Mouse (Mus musculus) neural tube, embryonic 10.5 days (tissue): ENCODE results near the gene Calml4.
"Not testable (repeated sequence)": the region's sequence is repeated elsewhere in the genome, so short reads cannot be mapped to it uniquely, and the experiment has no call there.

Source experiments
- DNase-seq: peaks from one replicate; pipeline ENCODE4 v3.0.0-alpha.2; 2017; ENCODE audit warnings: low spot score; ENCODE audit errors: extremely low spot score

The Calml4 gene

DNA sequence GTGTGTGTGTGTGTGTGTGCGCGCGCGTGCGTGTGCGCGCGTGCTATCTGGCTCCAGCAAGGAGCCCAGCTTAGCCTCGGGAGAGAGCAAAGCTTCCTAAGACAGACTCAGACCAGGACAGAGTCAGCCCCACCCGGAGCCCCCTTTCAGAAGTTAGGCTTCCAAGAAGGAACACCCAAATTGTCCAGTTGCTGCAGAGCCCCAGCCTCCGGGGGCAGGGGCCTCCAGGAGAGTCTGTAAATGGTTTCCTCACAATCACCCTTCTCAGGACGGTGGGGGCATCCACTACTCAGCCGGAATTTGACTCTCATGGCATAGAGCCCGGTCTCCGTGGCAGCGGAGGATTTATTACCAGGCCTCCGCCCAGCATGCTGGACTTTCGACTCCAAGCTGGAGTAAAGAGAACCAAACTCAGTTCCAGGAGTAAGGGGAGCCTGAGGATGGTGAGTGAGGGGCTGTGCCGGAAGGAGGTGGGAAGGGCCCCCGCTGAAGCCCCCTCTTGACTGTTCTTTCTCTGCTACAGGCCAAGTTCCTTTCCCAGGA is at the start of gene Calml4:
TSS of gene Calml4 (plus strand) at position 362 of the 543 bp plus-strand sequence.
- DNase-seq: peak; percentile 50

DNA sequence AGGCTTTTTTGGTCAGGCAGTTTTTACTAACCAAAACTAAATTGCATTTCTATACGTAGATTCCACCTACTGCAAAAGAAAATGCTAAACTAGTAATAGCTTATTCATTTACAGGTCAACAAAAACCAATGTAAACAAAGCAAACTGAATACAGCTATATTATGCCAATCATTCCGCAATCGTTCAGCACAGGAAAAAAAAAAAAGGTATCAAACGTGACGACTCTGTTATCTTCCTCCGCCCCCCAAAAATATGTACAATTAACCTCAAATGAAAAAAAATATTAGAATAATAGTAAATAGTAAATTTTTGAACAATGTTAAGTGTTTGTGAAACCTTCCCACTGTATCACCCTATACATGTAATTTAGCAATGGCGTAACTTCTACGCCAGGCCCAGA is 47.8 kb upstream of the Calml4 start:
- DNase-seq: no peak

GRCm38 (mm10) chr9:62810543-62811515 is 47.1 kb upstream of the Calml4 start:
- no peak for DNase-seq

DNA sequence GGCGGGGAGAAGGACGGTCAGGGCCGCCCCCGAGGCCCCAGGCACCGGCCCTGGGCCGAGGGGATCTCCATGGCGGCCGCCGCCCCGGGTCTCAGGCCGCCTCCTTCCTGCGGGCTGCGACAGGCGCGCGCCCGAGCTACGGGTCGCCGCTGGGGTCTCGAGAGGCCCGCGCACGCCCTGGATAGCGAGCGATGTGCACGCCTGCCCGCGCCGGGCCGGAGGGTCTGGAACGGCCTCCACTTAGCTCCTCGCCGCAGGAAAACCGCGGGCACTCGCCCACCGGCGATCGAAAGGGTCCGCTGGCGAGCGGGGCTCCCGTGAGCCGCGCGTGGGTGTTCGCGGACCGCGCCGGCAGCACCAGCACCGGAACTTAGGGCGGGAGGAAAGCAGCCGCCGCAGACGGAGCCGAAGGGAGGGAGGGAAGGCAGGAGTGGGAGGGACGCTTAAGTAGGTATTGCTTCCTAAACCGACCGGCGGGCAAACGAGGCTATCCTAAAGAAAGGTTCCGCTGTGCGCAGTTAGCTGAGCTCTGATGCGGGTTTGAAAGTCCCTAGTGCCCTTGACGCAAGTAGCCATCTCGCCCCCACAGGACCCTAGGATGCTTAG is 46.3 kb upstream of the Calml4 start, which contains the start of gene Fem1b:
TSS of gene Fem1b (minus strand) at position 419 of the 606 bp plus-strand sequence.
- peak; percentile 93 for DNase-seq

GRCm38 (mm10) chr9:62812216-62813049 is 45.4 kb upstream of the Calml4 start:
- DNase-seq: no peak

DNA sequence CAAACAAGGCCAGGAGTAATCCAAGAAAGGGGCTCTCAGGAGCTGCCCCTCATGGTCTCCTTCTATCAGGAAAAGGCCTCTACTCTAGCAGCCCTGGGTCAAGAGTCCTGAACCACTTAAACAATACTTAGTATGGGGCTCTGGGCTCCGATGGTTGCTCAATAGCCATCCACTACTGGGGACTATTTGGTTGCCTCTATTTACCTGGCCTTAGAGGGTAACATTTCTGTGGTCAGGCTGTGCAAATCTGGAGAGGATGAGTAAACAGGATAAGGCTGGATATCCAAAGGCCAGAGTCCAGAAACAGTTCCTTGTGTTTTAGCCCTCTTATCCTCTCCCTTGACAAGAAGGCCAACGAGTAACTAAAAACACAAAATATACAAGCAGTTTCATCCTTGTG is 43.1 kb upstream of the Calml4 start:
- no peak for DNase-seq

GRCm38 (mm10) chr9:62816323-62817098 is 41.4 kb upstream of the Calml4 start:
- DNase-seq: no peak

- no peak for DNase-seq
Observed at GRCm38 (mm10) chr9:62817099-62817571, 40.7 kb upstream of the Calml4 start.

DNA sequence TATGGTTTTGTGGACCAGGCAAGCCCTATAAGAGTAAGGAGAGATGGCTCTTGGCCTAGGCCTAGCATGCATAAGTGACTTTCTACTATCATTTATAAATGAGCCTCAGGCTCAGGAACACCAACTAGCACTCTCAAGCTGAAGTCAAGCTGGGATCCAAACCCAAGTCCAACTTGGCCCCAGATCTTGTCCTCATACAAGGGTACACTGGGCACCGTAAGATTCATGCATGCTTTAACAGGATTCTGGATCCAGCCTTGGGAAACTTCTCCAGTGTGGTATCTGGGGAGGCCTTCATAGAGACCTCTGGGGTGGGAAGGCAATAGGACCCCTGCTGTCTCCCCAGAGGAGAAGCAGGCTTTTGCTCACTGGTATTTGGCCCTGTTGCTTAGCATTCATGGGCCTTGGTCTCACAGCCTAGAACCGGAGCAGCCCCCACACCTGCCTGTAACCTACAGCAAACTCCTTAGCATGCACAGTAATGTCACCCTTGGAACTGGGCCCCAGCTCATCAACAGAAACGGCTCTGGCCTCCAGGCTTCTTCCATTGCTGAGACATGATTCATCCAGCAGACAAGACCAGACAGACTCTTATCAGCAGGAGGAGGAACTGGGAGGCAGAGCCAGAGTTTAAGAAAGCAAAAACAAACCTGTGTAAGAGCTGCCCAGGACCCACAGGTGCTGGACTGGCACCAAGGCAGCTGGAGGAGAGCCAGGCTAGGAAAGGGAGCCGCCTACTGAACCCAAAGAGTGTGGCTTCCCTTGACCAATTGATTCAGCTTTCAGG is 39.9 kb upstream of the Calml4 start:
- DNase-seq: no peak

DNA sequence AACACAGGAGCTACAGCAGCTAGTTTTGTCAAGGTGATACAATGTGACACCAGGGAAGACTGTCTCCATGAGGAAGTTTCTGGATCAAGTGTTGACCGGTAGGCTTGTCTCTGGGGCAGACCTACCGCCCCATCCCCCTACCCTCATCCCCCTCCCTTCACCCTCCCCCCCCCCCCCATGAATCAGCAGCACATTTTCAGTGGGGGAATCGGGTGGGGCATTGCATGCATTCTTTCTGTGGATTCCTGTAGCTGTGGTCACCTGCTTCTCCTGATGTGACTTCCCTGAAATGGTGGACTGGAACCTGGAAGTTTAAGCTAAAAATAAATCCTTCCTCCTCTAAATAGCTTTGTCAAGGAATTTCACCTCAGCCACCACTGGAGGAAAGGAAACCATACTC is 38.4 kb upstream of the Calml4 start:
- no peak for DNase-seq

GRCm38 (mm10) chr9:62819910-62820309 is 38.0 kb upstream of the Calml4 start:
- not testable (repeated sequence) for DNase-seq

DNA sequence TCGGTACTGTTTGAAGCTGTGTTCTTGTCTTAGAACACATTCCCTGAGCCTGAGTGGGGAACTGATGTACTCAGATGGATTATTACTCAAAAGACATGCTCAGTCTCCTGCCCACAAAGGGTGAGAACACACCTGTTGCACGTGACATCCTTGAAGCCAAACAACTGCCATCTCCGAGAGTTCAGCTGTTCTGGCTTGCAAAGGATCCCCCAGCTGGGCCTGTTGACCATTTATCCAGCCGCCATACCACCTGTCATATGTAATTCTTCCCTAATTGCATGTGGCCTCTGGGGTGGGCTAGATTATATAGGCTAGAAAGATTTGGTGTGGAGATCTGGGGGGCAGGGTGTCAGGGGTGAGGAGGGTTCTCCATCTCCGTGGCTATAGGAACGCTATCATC is 37.1 kb upstream of the Calml4 start:
- DNase-seq: no peak

DNA sequence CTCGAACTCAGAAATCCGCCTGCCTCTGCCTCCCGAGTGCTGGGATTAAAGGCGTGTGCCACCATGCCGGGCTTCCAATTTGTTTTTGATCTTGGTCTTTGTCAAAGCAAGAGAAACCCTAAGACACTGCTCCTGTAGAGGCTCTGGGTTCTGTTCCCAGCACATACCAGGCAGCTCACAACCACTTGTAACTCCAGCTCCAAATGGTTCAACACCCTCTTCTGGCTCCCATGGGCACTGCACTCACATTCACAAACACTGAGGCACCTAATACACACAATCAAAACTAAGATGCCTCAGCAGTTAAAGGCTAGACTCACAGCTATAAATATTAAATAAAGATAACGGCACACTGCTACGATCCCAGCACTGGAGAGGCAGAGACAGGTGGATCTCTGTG is 36.1 kb upstream of the Calml4 start:
- DNase-seq: no peak

DNA sequence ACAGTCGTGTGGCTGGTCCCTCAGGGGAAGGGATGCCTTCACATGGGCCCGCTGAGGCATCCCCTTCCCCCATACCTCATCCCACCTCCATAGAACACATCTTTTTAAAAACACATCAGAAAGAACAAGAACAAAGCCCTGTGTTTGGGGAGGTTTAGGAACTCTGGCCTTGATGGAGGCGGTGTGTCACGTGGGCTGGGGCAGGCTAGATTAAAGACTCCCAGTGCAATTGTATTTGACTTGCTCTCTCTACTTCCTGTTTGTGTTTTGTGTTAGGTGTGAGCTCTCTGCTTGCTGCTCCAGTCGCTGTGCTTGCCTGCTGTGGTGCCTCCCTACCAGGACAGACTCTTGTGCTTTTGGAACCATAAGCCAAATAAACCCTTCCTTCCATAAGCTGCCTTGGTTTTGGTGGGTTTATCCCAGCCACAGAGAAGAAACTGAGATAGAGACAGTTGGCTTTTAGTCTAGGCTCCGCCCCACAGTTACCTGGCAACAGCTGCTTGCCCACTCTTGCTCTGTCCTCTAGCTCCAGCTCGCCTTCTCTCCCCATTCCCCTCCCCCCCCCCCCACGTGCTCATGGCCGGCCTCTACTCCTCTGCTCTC is 32.0 kb upstream of the Calml4 start:
- DNase-seq: peak; percentile 35

DNA sequence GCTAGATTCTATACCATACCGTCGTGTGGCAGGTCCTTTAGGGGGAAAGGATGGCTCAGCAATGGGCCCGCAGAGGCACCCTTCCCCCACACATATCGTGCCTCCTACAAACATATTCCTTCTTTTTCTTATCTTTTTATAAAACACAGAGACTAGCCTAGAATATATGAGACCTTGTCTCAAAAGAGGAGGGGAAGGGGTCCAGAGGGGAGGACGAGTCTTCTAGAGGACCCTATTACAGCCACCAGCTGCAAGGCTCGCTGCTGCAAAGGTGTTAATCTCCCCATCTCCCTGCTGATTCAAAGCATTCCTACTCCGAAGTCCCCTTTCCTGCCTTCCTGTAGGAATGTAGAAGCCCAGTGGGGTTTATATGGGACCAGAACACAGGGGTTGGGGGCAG is 31.4 kb upstream of the Calml4 start:
- peak; percentile 29 for DNase-seq

- peak; percentile 59 for DNase-seq
Observed at GRCm38 (mm10) chr9:62827939-62828652, 29.8 kb upstream of the Calml4 start.

DNA sequence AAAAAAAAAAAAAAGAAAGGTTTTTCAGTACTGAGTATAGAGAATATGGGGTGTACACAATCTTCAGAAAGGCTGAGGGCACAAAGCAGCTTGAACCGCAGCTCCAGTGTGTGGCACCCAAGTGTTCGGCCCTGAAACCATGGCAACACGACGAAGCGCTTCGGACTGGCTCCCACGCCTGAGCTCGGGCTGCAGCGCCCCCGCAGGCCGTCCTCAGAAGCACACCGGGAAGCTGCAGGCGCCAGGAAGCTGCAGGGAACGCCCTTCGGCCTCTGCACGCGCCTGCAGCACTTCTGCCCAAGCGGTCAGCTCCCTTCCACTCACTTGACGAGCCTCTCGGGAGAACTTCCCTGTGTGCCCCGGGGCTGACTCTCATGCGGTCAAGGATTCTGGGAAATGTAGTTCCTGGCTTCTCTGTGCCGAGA is 29.2 kb upstream of the Calml4 start:
- peak; percentile 97 for DNase-seq

GRCm38 (mm10) chr9:62829877-62830276 is 28.0 kb upstream of the Calml4 start:
- DNase-seq: no peak

GRCm38 (mm10) chr9:62834906-62835305 is 23.0 kb upstream of the Calml4 start:
- no peak for DNase-seq
